Mouse (Mus musculus): Measurements from ENCODE around the gene Erh.

- TF ChIP-seq CTCF (IDR thresholded peaks at IDR 0.05; ENCODE audit: borderline replicate concordance, insufficient read depth, low read length) (no peak), POLR2A (IDR thresholded peaks at IDR 0.05; ENCODE audit: low read depth, low read length) (no peak)
Measured at GRCm38 (mm10) chr12:80691671-80692091, 47.5 kb upstream of the Erh start.

Data from embryonic fibroblast, embryonic 13.5 days (primary cell).